Mouse (Mus musculus) ovary, postnatal 36 days (tissue): Measurements from ENCODE around the gene Tnfsf12.

ENCODE experiments used
- DNase-seq: peaks from one replicate; pipeline ENCODE4 v3.0.0; 2022; ENCODE audit warnings: low spot score, mixed read lengths

The Tnfsf12 gene

GRCm38 (mm10) chr11:69653399-69653798 lies 42.2 kb downstream of the Tnfsf12 start:
- DNase-seq = no peak

GRCm38 (mm10) chr11:69645860-69646259 lies 49.8 kb downstream of the Tnfsf12 start:
- no peak for DNase-seq
